Mouse (Mus musculus) midbrain, embryonic 16.5 days (tissue): ENCODE data around the gene Gal3st4. TPM values are rescaled to one million over a fixed set of nuclear protein-coding genes. Genes with fewer than 3 reads are reported as not detected.
A peak's percentile ranks its signal among the peaks of the same experiment; 100 is the strongest.

ENCODE experiments used
- ATAC-seq: fragments of 200-750 bp; cut with Nextera tagmentation; 2 replicates; pipeline ENCODE4 v1.8.0; 2017; ENCODE audit warnings: moderate TSS enrichment
- H3K27ac ChIP-seq: fragments of 300-500 bp; sonication (generic); 2 replicates; pipeline ENCODE4 v1.5.1; 2014; ENCODE audit warnings: mild to moderate bottlenecking, low read length, mixed read lengths
- H3K27me3 ChIP-seq: fragments of 300-500 bp; sonication (generic); 2 replicates; pipeline ENCODE4 v1.6.1; 2014; ENCODE audit warnings: low read depth, low read length, mixed read lengths; ENCODE audit not compliant: control insufficient read depth, insufficient read depth
- H3K36me3 ChIP-seq: fragments of 300-500 bp; sonication (generic); 2 replicates; pipeline ENCODE4 v1.6.1; 2014; ENCODE audit warnings: mild to moderate bottlenecking, low read length, moderate library complexity, mixed read lengths; ENCODE audit not compliant: control insufficient read depth, insufficient read depth
- H3K4me1 ChIP-seq: fragments of 300-500 bp; sonication (generic); 2 replicates; pipeline ENCODE4 v1.6.1; 2014; ENCODE audit warnings: mild to moderate bottlenecking, low read length, mixed read lengths; ENCODE audit not compliant: control insufficient read depth, insufficient read depth
- H3K4me2 ChIP-seq: fragments of 300-500 bp; sonication (generic); 2 replicates; pipeline ENCODE4 v1.6.1; 2014; ENCODE audit warnings: mild to moderate bottlenecking, low read length, mixed read lengths
- H3K4me3 ChIP-seq: fragments of 300-500 bp; sonication (generic); 2 replicates; pipeline ENCODE4 v1.5.1; 2014; ENCODE audit warnings: low read depth, mild to moderate bottlenecking, low read length, moderate library complexity, mixed read lengths
- H3K9ac ChIP-seq: fragments of 300-500 bp; sonication (generic); 2 replicates; pipeline ENCODE4 v1.6.1; 2014; ENCODE audit warnings: low read depth, low read length, mixed read lengths
- H3K9me3 ChIP-seq: fragments of 300-500 bp; sonication (generic); replicated peaks from 2 replicates; pipeline ENCODE4 v1.6.1; 2014; ENCODE audit warnings: mild to moderate bottlenecking, low read length, mixed read lengths; ENCODE audit not compliant: control insufficient read depth, poor library complexity, severe bottlenecking
- WGBS: fragments of 180-500 bp; shearing (Covaris S2); extraction: QIAGEN DNeasy Blood & Tissue Kit; methylation state at CpG from one replicate; pipeline ENCODE4 v1.1.7; 2014; 5-methylcytosine and 5-hydroxymethylcytosine counted together
- polyA plus RNA-seq: library from polyadenylated mRNA; unstranded; fragments of >200 nt; fragmentation: Nextera tagmentation; extraction: Ambion mirVana; gene quantifications from 2 replicates; pipeline ENCODE4 v1.2.1, GENCODE M21; 2015

Gene Gal3st4
- polyA plus RNA-seq, 1 experiment from 2014 or later: 2.3 TPM

DNA sequence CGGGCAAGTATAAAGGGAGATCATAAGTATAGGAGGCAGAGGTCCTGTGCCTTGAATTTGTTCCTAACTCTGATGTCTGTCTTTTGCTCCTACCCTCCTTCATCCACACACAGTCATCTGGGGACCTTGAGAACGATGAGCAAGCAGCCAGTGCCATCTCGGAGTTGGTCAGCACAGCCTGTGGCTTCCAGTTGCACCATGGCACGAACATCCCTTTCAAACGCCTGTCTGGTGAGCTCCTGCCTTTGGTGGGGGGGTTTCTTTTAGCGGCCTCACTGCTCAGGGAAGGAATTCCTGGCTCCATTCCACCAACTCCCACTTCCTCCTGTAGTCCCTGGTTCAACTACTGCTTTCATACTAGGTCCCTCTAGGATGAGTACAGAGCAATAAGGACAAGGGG, 14.1 kb downstream of the Gal3st4 start:
- WGBS: 94% methylated on average over 6 of the region's 6 CpGs
- Histone ChIP-seq H3K4me1 (peaks cover 26% of the 10 kb centered on the region), H3K36me3 (peaks cover 16% of the 10 kb centered on the region; the same call in 1 of the 2 replicates), H3K9ac (no peak overlapping the region), H3K4me2 (no peak overlapping the region), H3K27me3 (no peaks in the 10 kb centered on the region), H3K27ac (no peak overlapping the region), H3K4me3 (no peak overlapping the region), H3K9me3 (no peaks in the 10 kb centered on the region)
- no peak for ATAC-seq

DNA sequence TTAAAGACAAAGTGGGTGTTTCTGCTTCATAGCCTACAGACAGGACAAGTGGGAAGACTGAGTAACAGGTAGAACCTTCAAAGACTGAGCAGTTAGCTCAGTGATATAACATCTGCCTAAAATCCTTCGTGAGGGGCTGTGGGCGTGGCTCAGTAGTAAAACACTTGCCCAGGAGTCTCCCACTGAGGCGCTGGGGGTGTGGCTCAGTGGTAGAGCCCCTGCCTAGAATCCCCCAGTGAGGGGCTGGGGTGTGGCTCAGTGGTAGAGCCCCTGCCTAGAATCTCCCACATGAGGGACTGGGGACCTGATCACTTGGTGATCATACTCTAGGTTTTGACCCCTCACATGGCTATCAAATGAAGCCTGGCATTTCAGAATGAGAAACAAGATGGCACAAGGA, 14.6 kb downstream of the Gal3st4 start:
- 77% methylated on average over 3 of the region's 3 CpGs for WGBS

DNA sequence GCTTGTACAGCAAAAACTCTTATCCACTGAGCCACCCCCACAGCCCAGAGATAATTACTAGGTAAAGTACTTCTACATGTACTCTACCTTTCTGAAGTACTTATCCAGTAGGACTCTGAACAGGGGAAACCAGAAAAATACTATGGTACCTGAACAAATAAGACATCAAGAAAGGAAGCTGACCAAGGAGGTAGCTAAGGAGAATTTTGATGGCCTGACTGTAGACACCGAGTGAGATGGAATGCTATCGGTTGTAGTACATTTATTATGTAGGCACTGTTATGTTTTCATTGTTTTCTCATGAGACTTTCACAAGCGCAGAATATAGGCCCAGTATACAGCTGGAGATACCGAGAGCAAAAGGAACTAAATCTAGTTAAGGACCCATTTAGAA, 15.1 kb downstream of the Gal3st4 start:
- WGBS: 96% methylated on average over 4 of the region's 4 CpGs
- H3K4me2 ChIP-seq: no peak overlapping the region
- H3K27ac ChIP-seq: no peak overlapping the region
- no peak for ATAC-seq
- peaks cover 16% of the 10 kb centered on the region; the same call in 1 of the 2 replicates for H3K36me3 ChIP-seq
- no peaks in the 10 kb centered on the region for H3K9me3 ChIP-seq
- H3K27me3 ChIP-seq: no peaks in the 10 kb centered on the region
- H3K4me1 ChIP-seq: peaks cover 19% of the 10 kb centered on the region
- H3K9ac ChIP-seq: no peak overlapping the region
- H3K4me3 ChIP-seq: no peak overlapping the region

More for the DNA sequence above, 14.6 kb downstream of the Gal3st4 start:
- H3K4me2 ChIP-seq: no peak overlapping the region
- H3K27me3 ChIP-seq: no peaks in the 10 kb centered on the region
- H3K36me3 ChIP-seq: peaks cover 16% of the 10 kb centered on the region; the same call in 1 of the 2 replicates
- no peak for ATAC-seq
- H3K4me1 ChIP-seq: peaks cover 24% of the 10 kb centered on the region
- H3K4me3 ChIP-seq: no peak overlapping the region
- no peak overlapping the region for H3K9ac ChIP-seq
- H3K9me3 ChIP-seq: no peaks in the 10 kb centered on the region
- H3K27ac ChIP-seq: no peak overlapping the region

DNA sequence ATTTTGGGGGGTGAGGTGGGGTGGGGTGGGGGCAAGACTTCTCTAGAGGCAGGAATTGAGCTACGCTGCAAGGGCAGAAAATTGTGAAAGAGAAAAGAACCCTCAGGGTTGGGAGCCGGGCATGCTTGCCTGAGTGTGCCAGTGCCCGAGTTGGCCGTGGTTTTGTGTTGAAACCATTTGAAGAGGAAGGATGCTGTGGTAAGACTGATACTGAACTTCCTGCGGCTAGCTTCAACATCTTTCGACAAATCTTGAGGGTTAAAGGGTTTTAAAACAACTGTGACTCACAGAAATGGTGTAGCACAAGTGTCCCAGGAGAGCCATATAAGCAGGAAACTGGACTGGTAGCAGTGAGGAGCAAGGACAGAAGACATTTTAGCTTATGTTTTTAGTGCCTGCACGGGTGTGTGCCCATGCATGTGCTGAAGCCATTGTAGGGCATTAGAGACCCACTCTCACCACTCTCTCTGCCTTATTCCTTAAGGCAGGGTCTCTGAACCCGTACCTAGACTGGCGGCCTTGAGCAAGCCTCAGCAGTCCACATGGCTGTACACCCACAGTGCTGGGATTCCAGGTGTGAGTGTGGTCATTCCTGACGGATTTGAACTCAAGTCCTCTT, 15.6 kb downstream of the Gal3st4 start:
- Histone ChIP-seq H3K4me2 (no peak overlapping the region), H3K36me3 (peaks cover 16% of the 10 kb centered on the region; the same call in 1 of the 2 replicates), H3K9me3 (no peaks in the 10 kb centered on the region), H3K9ac (no peak overlapping the region), H3K4me3 (no peak overlapping the region), H3K27ac (no peak overlapping the region), H3K27me3 (no peaks in the 10 kb centered on the region), H3K4me1 (peaks cover 15% of the 10 kb centered on the region)
- no peak for ATAC-seq
- 92% methylated on average over 10 of the region's 10 CpGs for WGBS

DNA sequence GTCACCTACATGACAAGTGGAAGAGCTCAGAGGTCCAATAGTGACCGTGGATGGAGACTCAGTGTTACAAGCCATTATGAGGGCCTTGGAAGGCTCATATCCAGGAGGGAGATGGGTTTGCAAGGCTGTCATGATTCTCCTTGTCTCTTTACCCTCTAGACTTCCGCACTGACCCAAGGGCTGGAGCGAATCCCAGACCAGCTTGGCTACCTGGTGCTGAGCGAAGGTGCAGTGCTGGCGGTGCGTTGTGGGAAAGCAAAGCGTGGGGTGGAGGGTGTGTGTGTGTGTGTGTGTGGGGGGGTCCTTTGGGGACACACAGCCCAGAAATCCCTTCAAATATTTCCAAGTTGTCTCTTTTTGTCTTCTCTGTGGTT, 16.6 kb downstream of the Gal3st4 start:
- Histone ChIP-seq H3K36me3 (peaks cover 13% of the 10 kb centered on the region; the same call in 1 of the 2 replicates), H3K4me2 (peak overlapping the region; percentile 75), H3K27me3 (no peaks in the 10 kb centered on the region), H3K9ac (peak overlapping the region; percentile 85), H3K27ac (peak overlapping the region; percentile 90), H3K4me1 (peaks cover 15% of the 10 kb centered on the region), H3K4me3 (peak overlapping the region; percentile 71), H3K9me3 (no peaks in the 10 kb centered on the region)
- no peak for ATAC-seq
- 24% methylated on average over 7 of the region's 7 CpGs for WGBS

DNA sequence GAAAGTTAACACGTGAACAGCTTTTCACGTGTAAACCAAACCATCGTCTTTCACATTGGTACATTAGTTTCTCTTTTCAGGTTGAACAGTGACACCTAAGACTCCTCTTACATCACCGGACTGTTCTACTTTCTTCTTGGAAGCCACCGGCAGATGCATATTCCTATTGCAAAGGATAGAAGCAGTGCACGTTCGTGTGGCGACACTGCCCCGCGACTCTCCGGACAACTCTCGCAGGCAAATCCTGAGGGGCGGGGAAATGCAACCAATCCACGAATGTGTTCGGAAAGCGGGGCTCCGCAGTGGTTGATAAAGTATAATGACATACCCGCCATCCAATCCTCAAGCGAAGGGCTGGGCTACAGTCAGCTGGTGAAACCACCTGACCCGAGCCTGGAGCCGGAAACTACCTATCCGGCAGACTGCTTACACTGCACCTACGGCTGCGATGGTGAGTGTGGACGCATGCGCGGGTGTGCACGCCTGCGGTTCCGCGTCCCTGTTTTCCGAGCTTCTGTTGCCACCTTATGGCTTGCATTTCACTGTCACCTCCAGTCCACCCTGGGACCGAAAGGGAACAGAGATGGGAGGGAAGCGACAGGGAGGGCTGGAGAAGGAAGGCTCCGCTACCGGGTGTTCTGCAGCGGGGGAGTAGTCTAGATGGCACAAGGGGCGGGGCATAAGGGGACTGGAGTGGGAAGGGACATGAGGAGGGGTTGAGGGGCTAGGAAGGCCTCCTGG, 17.1 kb downstream of the Gal3st4 start, which contains the start of gene Lamtor4:
TSS of gene Lamtor4 (plus strand) at position 130 of the 741 bp plus-strand sequence.
- WGBS: under 1% methylated on average over 38 of the region's 38 CpGs
- H3K4me3 ChIP-seq: peak within 1 kb of the TSS; percentile 71
- peak; percentile 100 for ATAC-seq

DNA sequence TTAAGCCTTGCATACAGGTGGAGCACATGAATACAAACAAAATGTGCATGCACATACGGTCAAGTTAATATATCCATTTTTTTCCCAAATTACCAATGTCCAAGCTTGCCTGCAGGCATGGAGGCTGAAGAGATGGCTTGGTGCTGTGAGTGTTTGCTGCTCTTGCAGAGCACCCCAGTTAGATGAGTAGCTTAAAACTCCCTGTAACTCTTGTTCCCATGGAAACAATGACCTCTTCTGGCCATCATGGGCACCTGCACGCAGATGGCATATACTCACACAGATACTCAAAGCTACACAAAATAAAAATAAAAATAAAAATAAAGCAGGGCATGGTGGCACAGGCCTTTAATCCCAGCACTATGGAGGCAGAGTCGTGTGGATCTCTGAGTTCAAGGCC, 19.6 kb downstream of the Gal3st4 start:
- Histone ChIP-seq H3K9ac (no peak overlapping the region), H3K4me1 (peaks cover 15% of the 10 kb centered on the region), H3K27me3 (no peaks in the 10 kb centered on the region), H3K9me3 (no peaks in the 10 kb centered on the region), H3K4me3 (no peak overlapping the region), H3K36me3 (no peaks in the 10 kb centered on the region), H3K27ac (no peak overlapping the region), H3K4me2 (no peak overlapping the region)
- ATAC-seq: no peak
- 95% methylated on average over 3 of the region's 3 CpGs for WGBS

More for the DNA sequence above, 17.1 kb downstream of the Gal3st4 start, which contains the start of gene Lamtor4:
- peak within 1 kb of the TSS; percentile 75 for H3K4me2 ChIP-seq
- H3K36me3 ChIP-seq: peaks cover 8% of the 10 kb centered on the region; the same call in 1 of the 2 replicates
- H3K27me3 ChIP-seq: no peaks in the 10 kb centered on the region
- H3K9me3 ChIP-seq: no peaks in the 10 kb centered on the region
- peak within 1 kb of the TSS; percentile 90 for H3K27ac ChIP-seq
- peak within 1 kb of the TSS; percentile 85 for H3K9ac ChIP-seq
- H3K4me1 ChIP-seq: peaks cover 15% of the 10 kb centered on the region

DNA sequence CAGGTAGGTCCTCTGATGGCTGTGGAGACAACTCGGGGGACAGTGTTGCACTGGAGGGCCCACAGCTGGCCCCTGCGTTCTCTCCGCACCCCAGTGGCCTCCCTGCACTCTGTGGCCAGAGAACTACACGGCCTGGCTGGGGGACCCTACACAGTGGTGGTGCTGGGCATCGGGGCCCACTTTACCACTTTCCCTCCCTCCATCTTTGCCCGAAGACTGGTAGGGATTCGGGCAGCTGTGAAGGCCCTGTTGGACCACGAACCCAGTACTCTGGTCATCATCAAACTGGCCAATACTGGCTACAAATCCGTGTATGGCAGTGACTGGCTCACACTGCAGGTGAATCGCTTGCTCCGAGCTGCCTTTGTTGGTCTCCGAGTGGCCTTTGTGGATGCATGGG, 21.5 kb downstream of the Gal3st4 start:
- ATAC-seq: no peak
- Histone ChIP-seq H3K4me2 (no peak overlapping the region), H3K4me1 (peaks cover 6% of the 10 kb centered on the region), H3K9ac (no peak overlapping the region), H3K27ac (no peak overlapping the region), H3K9me3 (no peaks in the 10 kb centered on the region), H3K27me3 (no peaks in the 10 kb centered on the region), H3K36me3 (no peaks in the 10 kb centered on the region), H3K4me3 (no peak overlapping the region)
- 84% methylated on average over 12 of the region's 12 CpGs for whole genome bisulfite sequencing

DNA sequence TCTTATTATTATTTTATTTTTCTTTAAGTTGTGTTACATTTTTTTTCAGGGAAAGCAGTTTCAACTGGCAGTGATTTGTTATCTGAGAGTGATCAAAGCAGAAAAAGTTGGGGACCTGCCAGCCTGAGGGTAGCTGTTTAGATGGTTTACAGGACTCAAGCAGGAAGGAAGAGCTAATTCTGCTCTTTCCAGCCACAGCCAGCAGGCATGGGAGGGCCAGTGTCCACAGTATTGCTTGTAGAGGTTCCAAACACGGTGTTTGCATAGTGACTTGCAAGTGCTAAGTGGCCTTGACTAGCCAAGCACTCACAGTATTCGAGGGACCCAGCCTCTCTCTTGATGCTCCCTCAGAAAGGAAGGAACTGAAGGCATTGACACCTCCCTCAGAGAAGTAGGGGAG, 31.1 kb downstream of the Gal3st4 start:
- WGBS: 32% methylated on average over 2 of the region's 2 CpGs
- H3K9me3 ChIP-seq: no peaks in the 10 kb centered on the region

More for the DNA sequence above, 31.1 kb downstream of the Gal3st4 start:
- Histone ChIP-seq H3K4me3 (no peak overlapping the region), H3K36me3 (no peaks in the 10 kb centered on the region), H3K27me3 (no peaks in the 10 kb centered on the region), H3K4me1 (no peaks in the 10 kb centered on the region), H3K27ac (no peak overlapping the region), H3K4me2 (no peak overlapping the region), H3K9ac (no peak overlapping the region)
- ATAC-seq: no peak
